Mouse (Mus musculus) cortical plate, adult 2 months (tissue): ENCODE results near the gene Diras2.

Experiments used
- CTCF ChIP-seq: fragments of 200-500 bp; IDR thresholded peaks from 2 replicates; pipeline ENCODE4 v1.5.1; 2011; ENCODE audit warnings: mild to moderate bottlenecking, control low read depth, low read length; ENCODE audit not compliant: insufficient read depth; ENCODE audit errors: extremely low read depth
- POLR2A ChIP-seq: fragments of 200-500 bp; IDR thresholded peaks from 2 replicates; pipeline ENCODE4 v1.6.1; 2011; ENCODE audit warnings: mild to moderate bottlenecking, low read length, control low read depth; ENCODE audit not compliant: insufficient read depth; ENCODE audit errors: extremely low read depth

- TF ChIP-seq POLR2A (no peak), CTCF (no peak)
Measured at GRCm38 (mm10) chr13:52457177-52457888, 73.7 kb downstream of the Diras2 start.
